Mouse (Mus musculus) limb, embryonic 14.5 days (tissue): ENCODE measurements at regions not wholly inside any gene's neighbourhood (a gene's known extent, or its start where the extent isn't known, plus 50 kb on each side); places are given as distances from the start of the nearest gene placed in this dataset.

Experiments used
- ATAC-seq: fragments of 200-750 bp; cut with Nextera tagmentation; 2 replicates; pipeline ENCODE4 v1.8.0; 2017; ENCODE audit warnings: low read depth, moderate number of reproducible peaks, moderate TSS enrichment; ENCODE audit not compliant: low FRiP score
- DNase-seq: peaks from one replicate; pipeline ENCODE4 v3.0.0-alpha.2; 2015; ENCODE audit warnings: low spot score
- H3K27ac ChIP-seq: fragments of 300-500 bp; sonication (generic); replicated peaks from 2 replicates; pipeline ENCODE4 v1.5.1; 2014; ENCODE audit warnings: low read depth, mild to moderate bottlenecking, low read length, moderate library complexity, mixed read lengths
- H3K27me3 ChIP-seq: fragments of 300-500 bp; sonication (generic); 2 replicates; pipeline ENCODE4 v1.6.1; 2014; ENCODE audit warnings: low read length, mixed read lengths; ENCODE audit not compliant: control insufficient read depth, insufficient read depth
- H3K36me3 ChIP-seq: fragments of 300-500 bp; sonication (generic); 2 replicates; pipeline ENCODE4 v1.6.1; 2014; ENCODE audit warnings: mild to moderate bottlenecking, low read length, moderate library complexity, mixed read lengths; ENCODE audit not compliant: control insufficient read depth, insufficient read depth
- H3K4me1 ChIP-seq: fragments of 300-500 bp; sonication (generic); 2 replicates; pipeline ENCODE4 v1.6.1; 2014; ENCODE audit warnings: antibody characterized with exemption, low read length, mixed read lengths; ENCODE audit not compliant: control insufficient read depth, insufficient read depth
- H3K4me2 ChIP-seq: fragments of 300-500 bp; sonication (generic); replicated peaks from 2 replicates; pipeline ENCODE4 v1.6.1; 2014; ENCODE audit warnings: low read depth, mild to moderate bottlenecking, low read length, moderate library complexity; ENCODE audit not compliant: severe bottlenecking
- H3K4me3 ChIP-seq: fragments of 300-500 bp; sonication (generic); replicated peaks from 2 replicates; pipeline ENCODE4 v1.5.1; 2014; ENCODE audit warnings: low read length
- H3K9ac ChIP-seq: fragments of 300-500 bp; sonication (generic); 2 replicates; pipeline ENCODE4 v1.6.1; 2014; ENCODE audit warnings: mild to moderate bottlenecking, low read depth, low read length, moderate library complexity; ENCODE audit not compliant: severe bottlenecking
- H3K9me3 ChIP-seq: fragments of 300-500 bp; sonication (generic); 2 replicates; pipeline ENCODE4 v1.6.1; 2016; ENCODE audit warnings: low read length; ENCODE audit not compliant: control insufficient read depth
- POLR2A ChIP-seq: fragments of 200-500 bp; IDR thresholded peaks from 2 replicates; pipeline ENCODE4 v1.8.0; 2012; ENCODE audit warnings: inconsistent platforms, mild to moderate bottlenecking, moderate library complexity, borderline replicate concordance; ENCODE audit not compliant: insufficient read depth, insufficient read length; ENCODE audit errors: extremely low read depth
- WGBS: fragments of 180-500 bp; shearing (Covaris S2); extraction: QIAGEN DNeasy Blood & Tissue Kit; methylation state at CpG from one replicate; pipeline ENCODE4 v1.1.7; 2014; 5-methylcytosine and 5-hydroxymethylcytosine counted together

GRCm38 (mm10) chr3:103425812-103426430, 146.8 kb downstream of the Trim33 start:
- Histone ChIP-seq H3K27ac (no peak overlapping the region), H3K27me3 (no peaks in the 10 kb centered on the region), H3K9me3 (no peaks in the 10 kb centered on the region), H3K4me1 (peaks cover 10% of the 10 kb centered on the region), H3K36me3 (no peaks in the 10 kb centered on the region), H3K4me3 (no peak overlapping the region), H3K9ac (no peak overlapping the region), H3K4me2 (no peak overlapping the region)
- DNase-seq (no peak), ATAC-seq (peak; percentile 23; the same call in 1 of the 2 replicates)
- no peak for TF ChIP-seq POLR2A
- WGBS = 80% methylated on average over 19 of the region's 19 CpGs

GRCm38 (mm10) chr3:103429227-103429788, 145.7 kb upstream of the Syt6 start:
- no peak for TF ChIP-seq POLR2A
- H3K36me3 ChIP-seq = no peaks in the 10 kb centered on the region
- H3K27me3 ChIP-seq = no peaks in the 10 kb centered on the region
- no peak overlapping the region for H3K4me2 ChIP-seq
- peaks cover 12% of the 10 kb centered on the region; the same call in 1 of the 2 replicates for H3K4me1 ChIP-seq
- H3K27ac ChIP-seq = no peak overlapping the region
- DNase-seq = peak; percentile 35
- ATAC-seq = no peak
- H3K9me3 ChIP-seq = no peaks in the 10 kb centered on the region
- no peak overlapping the region for H3K9ac ChIP-seq
- no peak overlapping the region for H3K4me3 ChIP-seq
- 9% methylated on average over 5 of the region's 5 CpGs for WGBS

- WGBS = 71% methylated on average over 4 of the region's 4 CpGs
- Histone ChIP-seq H3K9me3 (no peaks in the 10 kb centered on the region), H3K4me1 (peaks cover 12% of the 10 kb centered on the region; the same call in 1 of the 2 replicates), H3K27ac (no peak overlapping the region), H3K27me3 (no peaks in the 10 kb centered on the region), H3K36me3 (no peaks in the 10 kb centered on the region), H3K9ac (no peak overlapping the region), H3K4me3 (no peak overlapping the region), H3K4me2 (no peak overlapping the region)
- DNase-seq = no peak
- ATAC-seq = no peak
- TF ChIP-seq POLR2A = no peak
Observed at GRCm38 (mm10) chr3:103430131-103430530, 144.9 kb upstream of the Syt6 start.

GRCm38 (mm10) chr3:103432254-103432653, 142.8 kb upstream of the Syt6 start:
- H3K36me3 ChIP-seq = no peaks in the 10 kb centered on the region
- DNase-seq (no peak), ATAC-seq (no peak)
- H3K4me2 ChIP-seq = no peak overlapping the region
- 59% methylated on average over 5 of the region's 5 CpGs for WGBS
- H3K27ac ChIP-seq = no peak overlapping the region
- no peak overlapping the region for H3K4me3 ChIP-seq
- H3K9ac ChIP-seq = no peak overlapping the region
- no peaks in the 10 kb centered on the region for H3K9me3 ChIP-seq
- no peaks in the 10 kb centered on the region for H3K27me3 ChIP-seq
- TF ChIP-seq POLR2A = no peak
- H3K4me1 ChIP-seq = peaks cover 12% of the 10 kb centered on the region; the same call in 1 of the 2 replicates

GRCm38 (mm10) chr3:103436902-103437603, 138.0 kb upstream of the Syt6 start:
- Histone ChIP-seq H3K9me3 (no peaks in the 10 kb centered on the region), H3K27ac (no peak overlapping the region), H3K9ac (no peak overlapping the region), H3K4me2 (no peak overlapping the region), H3K36me3 (no peaks in the 10 kb centered on the region), H3K27me3 (no peaks in the 10 kb centered on the region), H3K4me3 (no peak overlapping the region), H3K4me1 (peaks cover 12% of the 10 kb centered on the region; the same call in 1 of the 2 replicates)
- DNase-seq = no peak
- TF ChIP-seq POLR2A = no peak
- WGBS = 68% methylated on average over 9 of the region's 9 CpGs
- ATAC-seq = no peak
